Mouse (Mus musculus) T-helper 1 cell (primary cell): ENCODE measurements around the gene Irx3.

Experiments used
- in situ Hi-C: fragments of 300-600 bp; cut with MboI, MseI; formaldehyde crosslinking; loops from one replicate; pipeline ENCODE4 v1.15.1; 2025; ENCODE audit warnings: high pct_unique_total_duplicates

Gene Irx3

GRCm38 (mm10) chr8:91802401-91803322, 795 bp upstream of the Irx3 start:
- in situ Hi-C loops = no loop called here

- in situ Hi-C loops = no loop called here
These were observed 541 bp downstream of the Irx3 start for GRCm38 (mm10) chr8:91801241-91801811.

- in situ Hi-C loops = no loop called here
These were observed 1.2 kb downstream of the Irx3 start for GRCm38 (mm10) chr8:91800523-91801240.

GRCm38 (mm10) chr8:91799681-91800522, 2.0 kb downstream of the Irx3 start:
- in situ Hi-C loops = no loop called here

- in situ Hi-C loops = no loop called here
These were observed 2.8 kb downstream of the Irx3 start for GRCm38 (mm10) chr8:91799016-91799581.

GRCm38 (mm10) chr8:91797626-91798271, 4.1 kb downstream of the Irx3 start:
- in situ Hi-C loops = no loop called here

- in situ Hi-C loops = no loop called here
These were observed 8.0 kb downstream of the Irx3 start for GRCm38 (mm10) chr8:91793846-91794245.

GRCm38 (mm10) chr8:91787194-91787895, 14.5 kb downstream of the Irx3 start:
- in situ Hi-C loops = no loop called here

GRCm38 (mm10) chr8:91782940-91783339, 18.9 kb downstream of the Irx3 start:
- in situ Hi-C loops = no loop called here

GRCm38 (mm10) chr8:91782201-91782600, 19.7 kb downstream of the Irx3 start:
- in situ Hi-C loops = no loop called here

- in situ Hi-C loops = no loop called here
These were observed 21.2 kb downstream of the Irx3 start for GRCm38 (mm10) chr8:91780648-91781047.

GRCm38 (mm10) chr8:91768857-91769256, 33.0 kb downstream of the Irx3 start:
- in situ Hi-C loops = no loop called here

- in situ Hi-C loops = no loop called here
These were observed 36.3 kb downstream of the Irx3 start for GRCm38 (mm10) chr8:91765411-91766034.

- in situ Hi-C loops = no loop called here
These were observed 46.3 kb downstream of the Irx3 start for GRCm38 (mm10) chr8:91755566-91755965.

GRCm38 (mm10) chr8:91755062-91755461, 46.8 kb downstream of the Irx3 start:
- in situ Hi-C loops = no loop called here

- in situ Hi-C loops = no loop called here
These were observed 51.1 kb downstream of the Irx3 start for GRCm38 (mm10) chr8:91750794-91751125.

- in situ Hi-C loops = no loop called here
These were observed 51.6 kb downstream of the Irx3 start for GRCm38 (mm10) chr8:91750096-91750793.

GRCm38 (mm10) chr8:91749412-91749811, 52.5 kb downstream of the Irx3 start:
- in situ Hi-C loops = no loop called here
